Mouse (Mus musculus): ENCODE data around the gene Mbnl1.

DNA sequence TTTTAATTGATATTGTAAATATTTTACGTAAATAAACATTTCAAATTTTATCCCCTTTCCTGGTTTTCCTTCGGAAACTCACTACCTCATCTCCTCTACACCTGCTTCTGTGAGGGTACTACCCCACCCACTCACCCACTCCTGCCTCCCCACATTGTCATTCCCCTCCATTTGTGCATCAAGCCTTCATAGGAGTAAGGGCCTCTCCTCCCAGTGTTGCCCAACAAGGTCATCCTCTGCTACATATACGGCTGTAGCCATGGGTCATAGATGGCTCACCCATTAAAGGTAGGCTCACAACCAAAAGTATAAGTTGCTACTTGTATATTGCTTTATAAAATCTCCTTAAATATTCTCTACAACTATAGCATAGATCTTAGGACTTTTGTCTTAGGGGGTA, 34.9 kb downstream of the Mbnl1 start:
- TF ChIP-seq GATA1 (IDR thresholded peaks at IDR 0.05; ENCODE audit: borderline replicate concordance, low read length) (no peak), FLI1 (IDR thresholded peaks at IDR 0.05; ENCODE audit: low read length) (no peak)

All from megakaryocyte, embryonic 14.5 days (primary cell).